Mouse (Mus musculus) stomach, postnatal 0 days (tissue): Measurements from ENCODE around the gene Farp1.

Experiments
- CTCF ChIP-seq: IDR thresholded peaks from 2 replicates; pipeline ENCODE4 v1.5.1; 2016; ENCODE audit warnings: antibody characterized with exemption, low read depth, mild to moderate bottlenecking, moderate library complexity
- EP300 ChIP-seq: optimal IDR thresholded peaks from 2 replicates; pipeline ENCODE3; 2016; ENCODE audit warnings: antibody characterized with exemption

DNA sequence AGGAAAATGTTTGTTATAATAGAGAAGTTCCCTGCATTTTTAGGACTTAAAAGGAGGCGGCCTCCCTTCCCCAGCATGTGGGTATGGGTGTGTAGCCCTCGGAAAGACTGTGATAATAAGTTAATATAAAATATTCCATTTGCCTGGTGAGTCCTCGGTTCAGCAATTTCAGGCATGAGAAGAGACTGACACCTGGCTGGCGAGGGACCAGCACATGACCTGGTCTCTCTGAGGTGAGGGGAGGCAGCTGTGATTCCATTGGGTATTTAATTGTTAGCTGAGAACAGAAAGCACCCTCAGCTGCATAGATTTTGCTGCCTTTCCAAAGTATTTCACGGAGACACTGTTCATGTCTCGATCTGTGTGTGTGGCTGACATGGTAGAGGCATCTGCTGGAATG is 117.8 kb downstream of the Farp1 start:
- no peak for TF ChIP-seq CTCF
- no peak for TF ChIP-seq EP300
